Mouse (Mus musculus) heart, embryonic 13.5 days (tissue): ENCODE data around the gene Olfr215. TPM values are rescaled to one million over a fixed set of nuclear protein-coding genes. Genes with fewer than 3 reads are reported as not detected.
"Not testable (repeated sequence)": the region's sequence is repeated elsewhere in the genome, so short reads cannot be mapped to it uniquely, and the experiment has no call there.

Source experiments
- ATAC-seq: fragments of 200-750 bp; cut with Nextera tagmentation; 2 replicates; pipeline ENCODE4 v1.8.0; 2017; ENCODE audit warnings: moderate TSS enrichment; ENCODE audit not compliant: insufficient number of reproducible peaks, low FRiP score, low TSS enrichment; ENCODE audit errors: extremely low read depth
- H3K27ac ChIP-seq: fragments of 300-500 bp; sonication (generic); replicated peaks from 2 replicates; pipeline ENCODE4 v1.5.1; 2015; ENCODE audit warnings: moderate library complexity, mild to moderate bottlenecking, inconsistent platforms
- H3K27me3 ChIP-seq: fragments of 300-500 bp; sonication (generic); replicated peaks from 2 replicates; pipeline ENCODE4 v1.6.1; 2015; ENCODE audit warnings: mild to moderate bottlenecking, inconsistent platforms
- H3K36me3 ChIP-seq: fragments of 300-500 bp; sonication (generic); 2 replicates; pipeline ENCODE4 v1.6.1; 2015; ENCODE audit warnings: mild to moderate bottlenecking, inconsistent platforms
- H3K4me1 ChIP-seq: fragments of 300-500 bp; sonication (generic); 2 replicates; pipeline ENCODE4 v1.6.1; 2015; ENCODE audit warnings: inconsistent platforms
- H3K4me2 ChIP-seq: fragments of 300-500 bp; sonication (generic); 2 replicates; pipeline ENCODE4 v1.6.1; 2015; ENCODE audit warnings: inconsistent platforms, mild to moderate bottlenecking, moderate library complexity
- H3K4me3 ChIP-seq: fragments of 300-500 bp; sonication (generic); 2 replicates; pipeline ENCODE4 v1.5.1; 2015; ENCODE audit warnings: moderate library complexity, mild to moderate bottlenecking, inconsistent platforms
- H3K9ac ChIP-seq: fragments of 300-500 bp; sonication (generic); 2 replicates; pipeline ENCODE4 v1.6.1; 2015; ENCODE audit warnings: inconsistent platforms, mild to moderate bottlenecking, moderate library complexity
- H3K9me3 ChIP-seq: fragments of 300-500 bp; sonication (generic); 2 replicates; pipeline ENCODE4 v1.6.1; 2016; ENCODE audit warnings: inconsistent platforms
- WGBS: fragments of 180-500 bp; shearing (Covaris S2); methylation state at CpG from one replicate; pipeline ENCODE4 v1.1.7; 2015; ENCODE audit warnings: mixed read lengths; 5-methylcytosine and 5-hydroxymethylcytosine counted together
- polyA plus RNA-seq: library from polyadenylated mRNA; unstranded; fragments of >200 nt; fragmentation: Nextera tagmentation; extraction: Ambion mirVana; gene quantifications from 2 replicates; pipeline ENCODE4 v1.2.1, GENCODE M21; 2015

The Olfr215 gene
- polyA plus RNA-seq, 1 experiment from 2014 or later = not detected

DNA sequence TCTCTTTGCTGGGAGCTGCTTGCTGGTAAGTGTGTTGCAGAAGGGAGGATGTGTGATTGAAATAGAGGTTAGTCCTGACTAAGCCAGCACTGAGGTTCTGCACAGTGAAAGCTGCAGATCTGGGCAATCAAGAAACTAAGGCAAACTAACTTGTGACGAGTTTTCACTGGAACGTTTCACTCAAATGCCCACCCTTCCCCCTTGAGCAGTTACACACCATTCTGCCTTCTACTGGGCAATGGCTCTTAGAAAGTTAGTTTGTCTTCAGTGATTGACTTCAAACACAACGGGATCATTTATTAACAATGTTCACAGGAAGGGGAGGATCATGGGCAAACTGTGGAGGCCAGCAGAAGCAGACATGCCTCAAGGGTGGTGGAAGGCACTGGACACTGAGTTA, 29.0 kb downstream of the Olfr215 start:
- Histone ChIP-seq H3K4me3 (no peak overlapping the region), H3K4me2 (no peak overlapping the region), H3K9me3 (no peaks in the 10 kb centered on the region), H3K27me3 (peaks cover 2% of the 10 kb centered on the region; the same call in 1 of the 2 replicates), H3K9ac (no peak overlapping the region), H3K4me1 (no peaks in the 10 kb centered on the region), H3K36me3 (no peaks in the 10 kb centered on the region), H3K27ac (no peak overlapping the region)
- WGBS = 63% methylated on average over 3 of the region's 3 CpGs
- ATAC-seq = no peak

DNA sequence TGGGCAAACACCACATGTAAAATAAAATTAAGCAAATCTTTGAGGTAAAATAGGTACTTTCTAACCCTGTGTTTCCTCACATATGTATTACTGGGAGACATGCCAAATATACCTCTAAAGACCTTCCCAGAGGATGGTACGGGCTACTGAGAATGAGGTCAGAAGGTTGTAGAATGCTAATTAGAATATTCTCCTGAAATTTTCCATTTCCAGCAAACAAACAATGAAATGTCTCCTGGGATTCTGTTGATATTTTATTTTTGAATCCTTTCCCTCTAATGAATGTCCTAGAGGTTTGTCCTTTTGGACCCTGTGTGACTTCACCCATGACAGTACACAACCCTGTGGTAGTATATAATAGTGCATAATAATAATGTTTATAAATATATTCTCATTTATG, 30.1 kb downstream of the Olfr215 start, which contains the start of gene Olfr214:
Olfr214 (plus strand) TSS at position 301 of the 400 bp plus-strand sequence.
- no peaks in the 10 kb centered on the region; the same call in 1 of the 2 replicates for H3K27me3 ChIP-seq
- no peak for ATAC-seq
- no peaks in the 10 kb centered on the region for H3K4me1 ChIP-seq
- no peaks in the 10 kb centered on the region for H3K9me3 ChIP-seq
- H3K4me2 ChIP-seq = no peak within 1 kb of the TSS
- H3K36me3 ChIP-seq = no peaks in the 10 kb centered on the region
- H3K9ac ChIP-seq = no peak within 1 kb of the TSS
- H3K27ac ChIP-seq = no peak within 1 kb of the TSS
- WGBS = 74% methylated on average over 1 of the region's 1 CpGs
- no peak within 1 kb of the TSS for H3K4me3 ChIP-seq

DNA sequence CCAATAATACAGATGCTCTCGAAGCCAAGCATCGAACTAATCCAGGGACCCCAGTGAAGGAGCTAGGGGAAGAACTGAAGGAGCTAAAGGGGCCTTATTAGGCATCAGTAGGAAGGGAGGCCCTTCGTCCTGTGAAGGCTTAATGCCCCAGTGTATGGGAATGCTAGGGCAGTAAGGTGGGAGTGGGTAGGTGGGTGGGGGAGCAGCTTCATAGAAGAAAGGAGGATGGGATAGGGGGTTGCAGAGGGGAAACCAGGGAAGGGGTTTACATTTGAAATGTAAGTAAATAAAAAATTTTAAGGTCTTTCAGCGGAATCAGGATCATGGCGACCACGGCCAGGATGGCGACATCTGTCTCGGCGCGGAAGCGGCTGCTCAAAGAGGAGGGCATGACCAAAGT, 33.2 kb downstream of the Olfr215 start, which contains the start of gene Gm5580:
Gm5580 (plus strand) TSS at position 301 of the 400 bp plus-strand sequence.
- not testable (repeated sequence) for H3K27me3 ChIP-seq, H3K27ac ChIP-seq, H3K4me2 ChIP-seq, H3K4me1 ChIP-seq, H3K4me3 ChIP-seq, ATAC-seq, H3K9ac ChIP-seq, H3K36me3 ChIP-seq, H3K9me3 ChIP-seq
- 86% methylated on average over 11 of the region's 11 CpGs for WGBS

DNA sequence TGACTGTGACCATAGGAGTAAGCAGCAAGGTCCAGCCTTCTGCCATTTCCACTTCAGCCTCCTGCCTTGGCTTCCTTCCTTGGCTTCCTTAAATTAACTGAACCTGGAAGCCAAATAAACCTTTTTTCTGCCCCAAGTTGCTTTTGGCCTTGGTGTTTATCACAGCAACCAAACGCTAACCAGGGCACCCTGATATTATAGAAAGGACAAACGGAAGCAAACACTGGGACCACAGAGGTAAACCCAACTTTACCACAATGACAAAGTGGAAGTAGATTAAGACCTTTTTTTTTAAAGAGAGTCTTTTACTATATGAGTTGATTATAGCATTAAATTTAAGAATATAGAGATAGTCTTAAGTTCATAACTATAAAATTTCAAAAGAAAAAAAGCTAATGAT, 41.5 kb downstream of the Olfr215 start:
- Histone ChIP-seq H3K36me3 (no peaks in the 10 kb centered on the region), H3K9ac (no peak overlapping the region), H3K4me1 (no peaks in the 10 kb centered on the region), H3K27ac (no peak overlapping the region), H3K4me2 (no peak overlapping the region), H3K4me3 (no peak overlapping the region), H3K27me3 (no peaks in the 10 kb centered on the region; the same call in 1 of the 2 replicates), H3K9me3 (no peaks in the 10 kb centered on the region)
- ATAC-seq = no peak
- WGBS = 80% methylated on average over 2 of the region's 2 CpGs

DNA sequence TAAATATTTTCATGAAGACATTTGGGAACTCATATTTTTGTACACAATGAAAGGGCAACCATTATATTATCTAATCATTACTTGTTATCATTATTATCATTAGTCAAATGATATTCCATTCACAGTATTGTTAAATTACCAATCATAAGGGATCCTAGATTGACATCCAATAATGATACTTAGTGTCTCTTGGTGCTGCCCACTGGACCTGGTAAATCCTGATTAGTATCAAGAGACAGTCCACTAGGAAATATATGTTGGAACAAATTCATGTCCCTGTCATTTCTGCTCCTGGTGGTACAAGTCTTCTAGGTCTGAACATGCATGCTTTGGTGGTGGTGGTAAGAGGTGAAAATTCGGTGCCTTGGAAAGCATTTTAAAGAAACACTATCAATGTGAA, 45.8 kb downstream of the Olfr215 start, which contains the start of gene Olfr213:
Olfr213 (plus strand) TSS at position 301 of the 400 bp plus-strand sequence.
- H3K4me2 ChIP-seq = no peak within 1 kb of the TSS
- no peaks in the 10 kb centered on the region for H3K9me3 ChIP-seq
- no peaks in the 10 kb centered on the region for H3K4me1 ChIP-seq
- no peak for ATAC-seq
- no peak within 1 kb of the TSS for H3K27ac ChIP-seq
- H3K27me3 ChIP-seq = no peaks in the 10 kb centered on the region; the same call in 1 of the 2 replicates
- H3K4me3 ChIP-seq = no peak within 1 kb of the TSS
- H3K9ac ChIP-seq = no peak within 1 kb of the TSS
- H3K36me3 ChIP-seq = no peaks in the 10 kb centered on the region
- 79% methylated on average over 1 of the region's 1 CpGs for WGBS

Other genes starting within 250 kb of the Olfr215 start
- 22.6 and 25.0 TPM in 2 replicates for gene March8, start 246.2 kb downstream of the Olfr215 start, polyA plus RNA-seq
- 2.6 and 2.9 TPM in 2 replicates for gene Alox5, start 123.0 kb downstream of the Olfr215 start, polyA plus RNA-seq
- gene Olfr211, start 95.1 kb downstream of the Olfr215 start, polyA plus RNA-seq = not detected in 2 replicates
- gene Olfr212, start 77.7 kb downstream of the Olfr215 start, polyA plus RNA-seq = not detected in 2 replicates
- gene Olfr213, start 45.7 kb downstream of the Olfr215 start, polyA plus RNA-seq = not detected in 2 replicates
- 0.51 and 0.61 TPM in 2 replicates for gene Gm5580, start 33.1 kb downstream of the Olfr215 start, polyA plus RNA-seq
- not detected in 2 replicates for gene Olfr214, start 30.0 kb downstream of the Olfr215 start, polyA plus RNA-seq
- 82.4 and 83.3 TPM in 2 replicates for gene Zfp422, start 44.8 kb upstream of the Olfr215 start, polyA plus RNA-seq
- gene Depp1, start 66.4 kb upstream of the Olfr215 start, polyA plus RNA-seq = 16.1 and 17.5 TPM in 2 replicates
- gene Rassf4, start 89.8 kb upstream of the Olfr215 start, polyA plus RNA-seq = 5.5 and 6.4 TPM in 2 replicates
- gene Tmem72, start 132.7 kb upstream of the Olfr215 start, polyA plus RNA-seq = 0.04 and 0.08 TPM in 2 replicates